Mouse (Mus musculus): ENCODE results near the gene Hsd3b4. TPM values are rescaled to one million over a fixed set of nuclear protein-coding genes. Genes with fewer than 3 reads are reported as not detected.
"Not testable (repeated sequence)": the region's sequence is repeated elsewhere in the genome, so short reads cannot be mapped to it uniquely, and the experiment has no call there.

Hsd3b4 gene
- not detected in 2 replicates for polyA plus RNA-seq (2016; fragmentation: Nextera tagmentation; extraction: Ambion mirVana)

GRCm38 (mm10) chr3:98510414-98510813, at the start of gene Hsd3b4:
Hsd3b4 (minus strand) TSS chr3:98510514.
- not testable (repeated sequence) for H3K36me3 ChIP-seq (replicated peaks); H3K27ac ChIP-seq
- WGBS: no CpG with 5 or more reads among the region's 1 CpGs

GRCm38 (mm10) chr3:98550832-98551231, 40.5 kb upstream of the Hsd3b4 start:
- no CpG with 5 or more reads among the region's 1 CpGs for WGBS
- not testable (repeated sequence) for ATAC-seq (ENCODE audit: low FRiP score); H3K9me3 ChIP-seq

More at GRCm38 (mm10) chr3:98510414-98510813, at the start of gene Hsd3b4:
- not testable (repeated sequence) for H3K9me3 ChIP-seq; H3K4me3 ChIP-seq (replicated peaks); ATAC-seq (ENCODE audit: low FRiP score); H3K27me3 ChIP-seq; H3K4me2 ChIP-seq; H3K4me1 ChIP-seq; H3K9ac ChIP-seq

GRCm38 (mm10) chr3:98550215-98550614, 39.9 kb upstream of the Hsd3b4 start:
- not testable (repeated sequence) for H3K9me3 ChIP-seq; H3K4me1 ChIP-seq; ATAC-seq (ENCODE audit: low FRiP score); H3K36me3 ChIP-seq (replicated peaks); H3K4me2 ChIP-seq; H3K27ac ChIP-seq; H3K27me3 ChIP-seq; H3K9ac ChIP-seq; H3K4me3 ChIP-seq (replicated peaks)
- no CpG with 5 or more reads among the region's 2 CpGs for WGBS

More at GRCm38 (mm10) chr3:98550832-98551231, 40.5 kb upstream of the Hsd3b4 start:
- not testable (repeated sequence) for H3K9ac ChIP-seq; H3K4me2 ChIP-seq; H3K27ac ChIP-seq; H3K4me3 ChIP-seq (replicated peaks); H3K4me1 ChIP-seq; H3K36me3 ChIP-seq (replicated peaks); H3K27me3 ChIP-seq

- not testable (repeated sequence) for H3K4me2 ChIP-seq; H3K27ac ChIP-seq; H3K4me3 ChIP-seq (replicated peaks); H3K9me3 ChIP-seq; H3K27me3 ChIP-seq; H3K9ac ChIP-seq; ATAC-seq (ENCODE audit: low FRiP score); H3K4me1 ChIP-seq; H3K36me3 ChIP-seq (replicated peaks)
- no CpG with 5 or more reads among the region's 1 CpGs for WGBS
Observed at GRCm38 (mm10) chr3:98548495-98548894, 38.2 kb upstream of the Hsd3b4 start.

- H3K4me1 ChIP-seq; ATAC-seq (ENCODE audit: low FRiP score); H3K9me3 ChIP-seq; H3K36me3 ChIP-seq (replicated peaks); H3K9ac ChIP-seq; H3K4me3 ChIP-seq (replicated peaks); H3K4me2 ChIP-seq; H3K27ac ChIP-seq; H3K27me3 ChIP-seq: not testable (repeated sequence)
Observed at GRCm38 (mm10) chr3:98547641-98548040, 37.3 kb upstream of the Hsd3b4 start.

GRCm38 (mm10) chr3:98524978-98525377, 14.7 kb upstream of the Hsd3b4 start:
- ATAC-seq (ENCODE audit: low FRiP score); H3K4me3 ChIP-seq (replicated peaks); H3K9me3 ChIP-seq; H3K4me1 ChIP-seq; H3K36me3 ChIP-seq (replicated peaks); H3K27ac ChIP-seq; H3K4me2 ChIP-seq; H3K27me3 ChIP-seq; H3K9ac ChIP-seq: not testable (repeated sequence)

- not testable (repeated sequence) for H3K27ac ChIP-seq; H3K9ac ChIP-seq; H3K27me3 ChIP-seq; ATAC-seq (ENCODE audit: low FRiP score); H3K4me1 ChIP-seq; H3K9me3 ChIP-seq; H3K4me2 ChIP-seq; H3K36me3 ChIP-seq (replicated peaks); H3K4me3 ChIP-seq (replicated peaks)
- WGBS: no CpG with 5 or more reads among the region's 1 CpGs
Observed at GRCm38 (mm10) chr3:98524552-98524951, 14.2 kb upstream of the Hsd3b4 start.

GRCm38 (mm10) chr3:98522779-98523178, 12.5 kb upstream of the Hsd3b4 start:
- H3K27me3 ChIP-seq; H3K9me3 ChIP-seq; H3K4me2 ChIP-seq; H3K36me3 ChIP-seq (replicated peaks); H3K4me1 ChIP-seq; H3K9ac ChIP-seq; H3K27ac ChIP-seq; H3K4me3 ChIP-seq (replicated peaks); ATAC-seq (ENCODE audit: low FRiP score): not testable (repeated sequence)
- 38% methylated on average over 1 of the region's 2 CpGs for WGBS

- not testable (repeated sequence) for H3K9me3 ChIP-seq; H3K4me2 ChIP-seq; ATAC-seq (ENCODE audit: low FRiP score); H3K4me3 ChIP-seq (replicated peaks); H3K27ac ChIP-seq; H3K27me3 ChIP-seq; H3K36me3 ChIP-seq (replicated peaks); H3K9ac ChIP-seq; H3K4me1 ChIP-seq
- WGBS: no CpG with 5 or more reads among the region's 5 CpGs
Observed at GRCm38 (mm10) chr3:98507229-98507628, 3.1 kb downstream of the Hsd3b4 start.

- not testable (repeated sequence) for H3K9me3 ChIP-seq; H3K27me3 ChIP-seq; H3K27ac ChIP-seq; H3K9ac ChIP-seq; ATAC-seq (ENCODE audit: low FRiP score); H3K36me3 ChIP-seq (replicated peaks); H3K4me3 ChIP-seq (replicated peaks); H3K4me1 ChIP-seq; H3K4me2 ChIP-seq
Observed at GRCm38 (mm10) chr3:98497401-98497800, 12.9 kb downstream of the Hsd3b4 start.

GRCm38 (mm10) chr3:98496762-98497161, 13.6 kb downstream of the Hsd3b4 start:
- ATAC-seq (ENCODE audit: low FRiP score); H3K4me2 ChIP-seq; H3K36me3 ChIP-seq (replicated peaks); H3K4me3 ChIP-seq (replicated peaks); H3K9ac ChIP-seq; H3K9me3 ChIP-seq; H3K27ac ChIP-seq; H3K27me3 ChIP-seq; H3K4me1 ChIP-seq: not testable (repeated sequence)
- no CpG with 5 or more reads among the region's 2 CpGs for WGBS

GRCm38 (mm10) chr3:98495055-98495454, 15.3 kb downstream of the Hsd3b4 start:
- H3K36me3 ChIP-seq (replicated peaks); ATAC-seq (ENCODE audit: low FRiP score); H3K27ac ChIP-seq; H3K4me2 ChIP-seq; H3K27me3 ChIP-seq; H3K9me3 ChIP-seq; H3K4me1 ChIP-seq; H3K9ac ChIP-seq; H3K4me3 ChIP-seq (replicated peaks): not testable (repeated sequence)

GRCm38 (mm10) chr3:98494184-98494583, 16.1 kb downstream of the Hsd3b4 start:
- not testable (repeated sequence) for H3K27ac ChIP-seq; ATAC-seq (ENCODE audit: low FRiP score); H3K27me3 ChIP-seq; H3K4me1 ChIP-seq; H3K36me3 ChIP-seq (replicated peaks); H3K9me3 ChIP-seq; H3K4me3 ChIP-seq (replicated peaks); H3K9ac ChIP-seq; H3K4me2 ChIP-seq

- H3K27ac ChIP-seq; H3K9me3 ChIP-seq; H3K27me3 ChIP-seq; H3K4me2 ChIP-seq; H3K4me1 ChIP-seq; H3K36me3 ChIP-seq (replicated peaks); H3K9ac ChIP-seq; H3K4me3 ChIP-seq (replicated peaks); ATAC-seq (ENCODE audit: low FRiP score): not testable (repeated sequence)
Observed at GRCm38 (mm10) chr3:98471499-98471898, 38.8 kb downstream of the Hsd3b4 start.
